Mouse (Mus musculus) liver, adult 2 months (tissue): ENCODE measurements around the gene Ypel1.

Experiments
- CTCF ChIP-seq: fragments of 200-500 bp; IDR thresholded peaks from 2 replicates; pipeline ENCODE4 v1.5.1; 2011; ENCODE audit warnings: low read depth, low read length, control low read depth
- POLR2A ChIP-seq: fragments of 200-500 bp; IDR thresholded peaks from 2 replicates; pipeline ENCODE4 v1.6.1; 2011; ENCODE audit warnings: low read length, control low read depth; ENCODE audit not compliant: insufficient read depth; ENCODE audit errors: extremely low read depth

GRCm38 (mm10) chr16:17073000-17073399, 3.5 kb downstream of the Ypel1 start:
- TF ChIP-seq CTCF: no peak
- no peak for TF ChIP-seq POLR2A
